Mouse (Mus musculus) left cerebral cortex, postnatal 14 days (tissue): Measurements from ENCODE around the gene Umps. TPM values are rescaled to one million over a fixed set of nuclear protein-coding genes. Genes with fewer than 3 reads are reported as not detected.

Experiments
- DNase-seq, 2 experiments: peaks; one replicate each; pipeline ENCODE4 v3.0.0; 2021 to 2022; ENCODE audit warnings: low spot score in 2 of 2, mixed read lengths in 1 of 2
- intact Hi-C: fragments of 180-260 bp; cut with DNase I; formaldehyde crosslinking; loops from one replicate; pipeline ENCODE4 v1.15.1; 2025
- total RNA-seq, 2 experiments: library from RNA; stranded (reverse); gene quantifications; 2 replicates each; pipeline ENCODE4 v1.2.3; 2021

Umps gene
- total RNA-seq, 2 experiments from 2014 or later, result 14.6 to 15.3 TPM

- intact Hi-C loops, result no loop called here
- no peak for DNase-seq
These were observed 30.0 kb downstream of the Umps start for GRCm38 (mm10) chr16:33936885-33937284.

- intact Hi-C loops, result no loop called here
- no peak for DNase-seq
These were observed 31.4 kb downstream of the Umps start for GRCm38 (mm10) chr16:33935407-33935785.

GRCm38 (mm10) chr16:33934701-33935406 lies 32.0 kb downstream of the Umps start:
- intact Hi-C loops, result no loop called here
- peak; percentile 56 to 63 for DNase-seq

DNA sequence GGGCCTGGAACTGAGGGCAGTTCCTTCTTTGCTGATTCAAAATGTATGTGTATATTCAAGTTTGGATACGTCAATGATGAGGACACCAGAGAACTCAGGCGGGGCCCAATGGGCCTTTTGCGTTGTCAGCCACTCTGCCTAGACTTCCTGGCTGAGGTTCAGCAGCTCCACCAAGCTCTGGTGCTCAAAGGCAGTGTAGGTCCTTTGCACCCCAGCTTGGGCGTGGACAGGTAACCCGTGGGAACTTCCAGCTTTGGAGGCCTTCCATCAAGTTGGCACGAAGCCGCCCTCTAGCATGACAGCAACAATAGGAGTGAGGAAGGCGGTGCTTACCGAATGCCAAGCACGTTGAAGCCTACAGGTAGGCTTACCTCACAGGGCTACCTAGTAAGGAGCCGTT lies 33.4 kb downstream of the Umps start:
- intact Hi-C loops, result no loop called here
- DNase-seq, result no peak

DNA sequence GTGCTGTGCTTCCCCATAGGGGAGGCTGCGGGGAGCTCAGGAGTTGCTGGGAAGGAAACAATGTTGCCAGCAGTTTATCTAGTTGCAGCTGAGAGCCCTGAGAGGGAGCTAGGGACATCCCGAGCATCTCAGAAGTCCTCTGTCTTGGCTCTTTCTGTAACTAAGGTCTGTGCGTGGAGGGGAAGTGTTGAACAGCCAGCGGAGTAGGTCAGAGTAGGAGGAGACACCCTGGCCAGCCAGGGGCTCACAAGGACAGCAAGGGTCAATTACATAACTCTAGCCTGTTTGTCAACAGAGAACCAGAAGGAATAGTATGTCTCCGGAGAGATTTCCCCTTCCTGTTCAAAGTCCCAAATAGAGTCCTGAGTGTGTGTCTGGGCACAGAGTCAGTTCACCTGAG lies 34.7 kb downstream of the Umps start:
- no peak for DNase-seq
- intact Hi-C loops, result no loop called here

- intact Hi-C loops, result no loop called here
- no peak for DNase-seq
These were observed 35.2 kb downstream of the Umps start for GRCm38 (mm10) chr16:33931682-33932081.

DNA sequence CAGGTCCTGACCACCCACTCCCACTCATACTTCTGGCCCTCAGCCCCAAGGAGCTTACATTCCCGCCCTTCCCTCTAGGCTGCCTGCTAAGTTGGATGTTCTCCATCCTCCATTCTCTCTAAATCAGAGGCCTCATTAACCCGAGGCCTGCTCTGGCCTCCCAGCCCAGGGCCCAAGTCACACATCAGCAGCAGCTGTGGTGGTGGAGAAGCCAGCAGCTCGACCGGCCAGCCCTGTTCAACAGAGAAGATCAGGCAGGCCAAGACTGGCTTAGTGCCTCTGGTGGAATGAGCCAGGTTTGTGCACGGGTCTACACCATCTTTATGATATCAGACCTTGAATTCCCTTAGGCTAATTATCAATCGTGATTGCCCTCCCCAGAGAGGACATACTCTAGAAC lies 36.1 kb downstream of the Umps start:
- intact Hi-C loops, result no loop called here
- DNase-seq, result no peak

DNA sequence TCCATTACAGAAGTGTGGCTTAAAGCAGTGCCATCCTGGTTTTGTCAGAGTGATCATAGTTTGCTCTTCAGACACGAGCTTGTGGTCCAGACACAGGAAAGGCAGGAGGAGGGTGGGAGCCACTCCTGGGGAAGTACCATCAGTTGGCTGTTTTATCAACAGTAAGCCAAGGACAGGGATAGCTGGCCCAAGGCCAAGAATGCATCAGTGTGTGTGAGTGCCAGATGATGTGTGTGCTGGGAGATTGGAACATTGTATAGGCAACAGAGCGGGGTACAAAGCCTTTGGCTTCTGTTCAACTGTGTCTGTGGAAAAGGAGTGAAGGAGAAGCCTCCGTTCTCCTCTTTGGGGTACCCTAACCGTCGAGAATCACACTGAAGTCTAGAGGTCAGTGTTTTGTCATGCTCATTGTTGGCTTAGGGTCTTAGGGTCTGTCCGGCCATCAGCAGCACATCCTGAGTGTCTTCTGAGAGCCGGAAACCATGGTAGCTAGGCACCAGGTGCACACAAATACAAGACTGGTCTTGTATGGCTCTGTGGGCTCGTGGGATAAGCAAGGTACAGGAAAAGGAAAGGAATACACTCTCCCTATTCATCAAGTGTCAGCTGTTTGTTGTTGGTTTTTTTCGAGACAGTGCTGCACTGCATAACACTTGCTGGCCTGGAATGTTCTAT lies 37.9 kb downstream of the Umps start:
- intact Hi-C loops, result no loop called here
- no peak for DNase-seq

DNA sequence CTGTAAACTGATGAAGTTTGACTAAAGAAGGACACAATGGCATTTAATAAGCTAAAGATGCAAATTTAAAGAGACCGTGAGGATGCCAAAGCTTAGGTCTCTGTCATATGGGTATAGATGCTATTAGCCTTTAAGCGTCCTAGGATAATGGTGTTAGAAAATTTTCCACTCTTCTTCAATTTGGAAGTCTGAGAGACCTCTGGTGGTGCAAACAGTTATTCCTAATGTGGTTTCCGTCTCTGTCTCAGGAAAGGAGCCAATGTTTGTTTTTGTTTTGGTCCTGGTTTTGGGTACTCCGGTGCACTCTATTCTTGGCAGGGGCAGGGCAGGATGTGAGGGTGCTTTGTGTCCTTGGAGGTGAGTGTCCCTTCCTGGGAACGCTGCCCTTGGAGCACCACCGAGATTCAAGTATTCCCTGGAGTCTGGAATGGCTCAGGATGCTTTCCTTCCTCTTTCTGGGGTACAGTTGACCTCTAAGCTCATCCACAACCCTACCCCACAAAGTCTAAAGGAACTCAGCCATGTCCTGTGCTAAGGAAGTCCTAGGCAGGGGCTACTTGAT lies 39.5 kb downstream of the Umps start:
- DNase-seq, result no peak
- intact Hi-C loops, result no loop called here

- intact Hi-C loops, result no loop called here
- no peak for DNase-seq
These were observed 43.1 kb downstream of the Umps start for GRCm38 (mm10) chr16:33923758-33924157.

GRCm38 (mm10) chr16:33923001-33923316 lies 43.9 kb downstream of the Umps start:
- intact Hi-C loops, result no loop called here
- DNase-seq, result no peak

DNA sequence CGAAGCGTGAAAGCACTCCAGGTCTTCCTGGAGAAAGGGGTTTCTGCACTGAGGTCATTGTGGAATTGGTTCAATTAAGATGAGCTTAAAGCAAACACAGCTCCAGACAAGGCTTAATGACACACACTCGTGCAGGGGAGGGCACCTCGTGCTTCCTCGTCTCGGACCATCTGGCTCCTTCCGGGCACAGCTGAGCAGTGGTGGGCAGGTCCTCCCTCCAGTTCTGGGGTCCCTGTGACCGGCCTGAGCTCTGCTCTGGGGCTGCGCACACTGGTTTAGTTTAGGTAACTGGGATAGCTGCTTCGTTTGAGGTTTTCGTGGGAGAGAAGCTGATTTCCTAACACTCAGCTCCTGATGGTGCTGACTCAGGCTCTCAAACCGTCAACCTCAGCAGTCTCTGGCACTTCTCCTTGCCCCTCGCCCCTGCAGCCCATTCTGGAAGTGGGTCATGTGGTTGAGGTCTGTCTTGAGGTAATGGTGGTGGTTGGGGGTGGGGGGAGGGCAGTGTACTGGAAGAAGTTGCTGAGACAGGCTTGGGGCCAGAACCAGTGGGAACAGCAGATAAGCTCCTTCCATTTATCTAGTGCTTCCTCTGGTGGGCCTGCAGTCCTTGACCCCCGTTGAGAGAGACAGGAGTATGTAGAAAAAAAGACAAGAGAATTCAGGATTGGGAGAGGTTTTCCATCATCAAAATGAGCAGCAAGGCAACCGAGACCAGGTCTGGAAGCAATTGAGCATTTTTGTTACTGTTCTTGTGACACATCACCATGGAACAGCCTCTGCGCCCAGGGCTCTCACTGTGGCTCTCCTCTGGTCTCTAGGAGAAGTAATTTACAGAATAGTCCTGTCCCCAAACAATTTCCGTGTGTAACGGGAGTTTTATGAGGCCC lies 44.5 kb downstream of the Umps start:
- DNase-seq, result peak; percentile 32 to 33
- intact Hi-C loops, result no loop called here

- intact Hi-C loops, result no loop called here
- DNase-seq, result no peak
These were observed 45.3 kb downstream of the Umps start for GRCm38 (mm10) chr16:33921514-33921913.

GRCm38 (mm10) chr16:33917926-33918325 lies 48.9 kb downstream of the Umps start:
- intact Hi-C loops, result no loop called here
- DNase-seq, result no peak

- intact Hi-C loops, result no loop called here
- no peak for DNase-seq
These were observed 49.4 kb downstream of the Umps start for GRCm38 (mm10) chr16:33917390-33917789.

DNA sequence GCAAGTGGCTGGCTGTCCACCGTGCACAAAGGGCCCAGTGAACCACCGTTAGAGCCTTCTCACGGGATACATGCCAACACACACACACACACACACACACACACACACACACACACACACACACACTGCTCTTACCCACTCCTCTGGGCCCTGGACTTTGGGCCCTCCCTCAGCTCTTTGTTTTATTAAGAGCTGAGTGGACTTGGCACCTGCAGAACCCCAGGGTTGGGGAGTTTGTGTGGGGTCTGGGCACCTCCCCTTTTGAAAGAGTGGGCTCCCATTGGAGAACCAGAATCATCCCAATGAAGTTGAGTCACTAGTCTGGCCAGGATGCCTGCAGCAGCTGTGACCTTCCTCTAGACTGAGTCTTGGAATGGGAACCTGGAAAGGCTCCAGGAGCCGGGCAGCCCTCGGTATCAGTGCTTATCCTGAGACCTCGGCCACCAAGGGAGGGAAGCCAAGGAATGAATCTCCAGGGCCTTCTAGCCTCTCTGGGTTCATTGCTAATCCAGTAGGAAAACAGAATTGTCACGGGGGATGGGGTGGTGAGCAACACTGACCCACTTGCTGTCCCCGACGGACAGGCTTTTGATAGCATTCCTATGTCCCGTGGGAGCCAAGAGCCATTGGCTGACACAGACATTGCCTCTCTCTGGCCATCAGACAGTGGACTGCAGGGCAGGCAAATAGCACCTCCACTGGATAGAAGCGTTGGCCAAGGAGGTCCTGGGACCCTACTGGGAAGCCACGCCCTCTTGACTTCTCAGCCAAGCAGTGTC lies 50.2 kb downstream of the Umps start:
- intact Hi-C loops, result no loop called here
- peak in 1 of 2 experiments; percentile 37 for DNase-seq

DNA sequence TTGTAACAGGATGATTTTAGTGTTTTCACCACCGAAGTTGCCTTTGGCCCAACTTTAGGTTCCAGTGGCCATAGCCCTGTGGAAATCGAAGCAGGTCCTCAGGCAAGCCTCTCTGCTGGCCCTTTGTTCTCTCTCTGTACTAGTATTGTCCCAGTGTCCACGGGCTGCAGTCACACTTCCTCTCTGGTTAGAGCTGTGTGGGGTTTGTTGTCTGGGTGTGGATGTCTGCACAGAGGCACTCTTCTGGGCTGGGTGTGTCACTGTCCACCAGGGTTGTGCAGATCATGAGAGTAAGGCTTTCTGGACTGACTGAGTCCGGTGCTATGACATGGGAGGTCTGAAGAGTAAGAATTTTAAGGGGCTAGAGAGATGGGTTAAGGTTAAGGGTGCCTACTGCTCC lies 51.8 kb downstream of the Umps start:
- no peak for DNase-seq
- intact Hi-C loops, result no loop called here

- DNase-seq, result no peak
- intact Hi-C loops, result no loop called here
These were observed 58.6 kb downstream of the Umps start for GRCm38 (mm10) chr16:33908239-33908638.
